Mouse (Mus musculus) kidney, embryonic 14.5 days (tissue): ENCODE data around the gene Poldip3. TPM values are rescaled to one million over a fixed set of nuclear protein-coding genes. Genes with fewer than 3 reads are reported as not detected.

Experiments
- ATAC-seq: fragments of 200-750 bp; cut with Nextera tagmentation; 2 replicates; pipeline ENCODE4 v1.8.0; 2017; ENCODE audit warnings: moderate number of reproducible peaks, mild to moderate bottlenecking, moderate TSS enrichment, moderate library complexity; ENCODE audit not compliant: low FRiP score, low TSS enrichment
- H3K27ac ChIP-seq: fragments of 300-500 bp; sonication (generic); 2 replicates; pipeline ENCODE4 v1.5.1; 2014; ENCODE audit warnings: low read depth, mild to moderate bottlenecking, low read length, moderate library complexity, mixed read lengths
- H3K27me3 ChIP-seq: fragments of 300-500 bp; sonication (generic); 2 replicates; pipeline ENCODE4 v1.6.1; 2014; ENCODE audit warnings: mild to moderate bottlenecking, low read length; ENCODE audit not compliant: control insufficient read depth, insufficient read depth
- H3K36me3 ChIP-seq: fragments of 300-500 bp; sonication (generic); 2 replicates; pipeline ENCODE4 v1.6.1; 2014; ENCODE audit warnings: low read length, mixed read lengths; ENCODE audit not compliant: control insufficient read depth, insufficient read depth
- H3K4me1 ChIP-seq: fragments of 300-500 bp; sonication (generic); 2 replicates; pipeline ENCODE4 v1.6.1; 2014; ENCODE audit warnings: low read length, mixed read lengths; ENCODE audit not compliant: control insufficient read depth, insufficient read depth
- H3K4me2 ChIP-seq: fragments of 300-500 bp; sonication (generic); replicated peaks from 2 replicates; pipeline ENCODE4 v1.6.1; 2014; ENCODE audit warnings: low read depth, mild to moderate bottlenecking, low read length
- H3K4me3 ChIP-seq: fragments of 300-500 bp; sonication (generic); 2 replicates; pipeline ENCODE4 v1.5.1; 2014; ENCODE audit warnings: mild to moderate bottlenecking, low read length
- H3K9ac ChIP-seq: fragments of 300-500 bp; sonication (generic); 2 replicates; pipeline ENCODE4 v1.6.1; 2014; ENCODE audit warnings: low read depth, mild to moderate bottlenecking, low read length, moderate library complexity
- H3K9me3 ChIP-seq: fragments of 300-500 bp; sonication (generic); 2 replicates; pipeline ENCODE4 v1.6.1; 2016; ENCODE audit warnings: low read length; ENCODE audit not compliant: control insufficient read depth
- WGBS: fragments of 180-500 bp; shearing (Covaris S2); extraction: QIAGEN DNeasy Blood & Tissue Kit; methylation state at CpG from one replicate; pipeline ENCODE4 v1.1.7; 2014; 5-methylcytosine and 5-hydroxymethylcytosine counted together
- polyA plus RNA-seq: library from polyadenylated mRNA; unstranded; fragments of >200 nt; fragmentation: Nextera tagmentation; extraction: Ambion mirVana; gene quantifications from 2 replicates; pipeline ENCODE4 v1.2.1, GENCODE M21; 2014

Gene Poldip3
- polyA plus RNA-seq, 1 experiment from 2014 or later, result 173 TPM

GRCm38 (mm10) chr15:83086636-83087328, 62.4 kb downstream of the Poldip3 start:
- H3K27me3 ChIP-seq, result peaks cover 10% of the 10 kb centered on the region; the same call in 1 of the 2 replicates
- H3K4me2 ChIP-seq, result no peak overlapping the region
- H3K27ac ChIP-seq, result no peak overlapping the region
- H3K9me3 ChIP-seq, result no peaks in the 10 kb centered on the region
- WGBS, result 87% methylated on average over 13 of the region's 13 CpGs
- H3K4me3 ChIP-seq, result no peak overlapping the region
- no peak overlapping the region for H3K9ac ChIP-seq
- H3K4me1 ChIP-seq, result no peaks in the 10 kb centered on the region
- no peak for ATAC-seq
- no peaks in the 10 kb centered on the region for H3K36me3 ChIP-seq

- Histone ChIP-seq H3K36me3 (no peaks in the 10 kb centered on the region), H3K4me3 (no peak overlapping the region), H3K9me3 (no peaks in the 10 kb centered on the region), H3K27ac (no peak overlapping the region), H3K9ac (no peak overlapping the region), H3K4me1 (no peaks in the 10 kb centered on the region), H3K27me3 (peaks cover 10% of the 10 kb centered on the region; the same call in 1 of the 2 replicates), H3K4me2 (no peak overlapping the region)
- no peak for ATAC-seq
- WGBS, result 36% methylated on average over 7 of the region's 7 CpGs
Observed at GRCm38 (mm10) chr15:83085901-83086300, 63.3 kb downstream of the Poldip3 start.

GRCm38 (mm10) chr15:83084022-83084640, 65.1 kb downstream of the Poldip3 start:
- H3K36me3 ChIP-seq, result no peaks in the 10 kb centered on the region
- no peak for ATAC-seq
- no peak overlapping the region for H3K4me2 ChIP-seq
- H3K27ac ChIP-seq, result no peak overlapping the region
- 62% methylated on average over 13 of the region's 13 CpGs for WGBS
- no peak overlapping the region for H3K9ac ChIP-seq
- H3K9me3 ChIP-seq, result no peaks in the 10 kb centered on the region
- no peak overlapping the region for H3K4me3 ChIP-seq
- H3K4me1 ChIP-seq, result no peaks in the 10 kb centered on the region
- H3K27me3 ChIP-seq, result peaks cover 5% of the 10 kb centered on the region; the same call in 1 of the 2 replicates

- Histone ChIP-seq H3K4me3 (no peak overlapping the region), H3K9me3 (no peaks in the 10 kb centered on the region), H3K9ac (no peak overlapping the region), H3K36me3 (no peaks in the 10 kb centered on the region), H3K27ac (no peak overlapping the region), H3K4me1 (no peaks in the 10 kb centered on the region), H3K4me2 (no peak overlapping the region), H3K27me3 (no peaks in the 10 kb centered on the region; the same call in 1 of the 2 replicates)
- ATAC-seq, result no peak
- WGBS, result 72% methylated on average over 5 of the region's 5 CpGs
Observed at GRCm38 (mm10) chr15:83083530-83083929, 65.7 kb downstream of the Poldip3 start.

Other genes with a start within 250 kb of the Poldip3 start
- gene Tcf20, start 161.5 kb downstream of the Poldip3 start, polyA plus RNA-seq, result 7.1 and 11.6 TPM in 2 replicates
- 2.0 and 3.4 TPM in 2 replicates for gene Nfam1, start 116.1 kb downstream of the Poldip3 start, polyA plus RNA-seq
- gene Serhl, start 59.9 kb downstream of the Poldip3 start, polyA plus RNA-seq, result 52.7 and 54.5 TPM in 2 replicates
- gene Rrp7a, start 26.6 kb downstream of the Poldip3 start, polyA plus RNA-seq, result 50.2 and 50.4 TPM in 2 replicates
- 144 and 175 TPM in 2 replicates for gene Cyb5r3, start 23.2 kb upstream of the Poldip3 start, polyA plus RNA-seq
- 14.8 and 19.9 TPM in 2 replicates for gene A4galt, start 102.4 kb upstream of the Poldip3 start, polyA plus RNA-seq
- 25.7 and 33.3 TPM in 2 replicates for gene Arfgap3, start 200.9 kb upstream of the Poldip3 start, polyA plus RNA-seq